Mouse (Mus musculus): ENCODE results near the gene Bst1.

- TF ChIP-seq EP300 (IDR thresholded peaks at IDR 0.05; ENCODE audit: low read depth) (no peak), CTCF (IDR thresholded peaks at IDR 0.05; ENCODE audit: low read depth) (no peak)
Observed at GRCm38 (mm10) chr5:43846227-43846626, 27.5 kb downstream of the Bst1 start.

All from liver, postnatal 0 days (tissue).